Mouse (Mus musculus) C2C12 (cell line): ENCODE measurements around the gene Zfp282. TPM values are rescaled to one million over a fixed set of nuclear protein-coding genes. Genes with fewer than 3 reads are reported as not detected.
"Not testable (repeated sequence)": the region's sequence is repeated elsewhere in the genome, so short reads cannot be mapped to it uniquely, and the experiment has no call there.

ENCODE experiments used
- H3K27me3 ChIP-seq: one replicate; pipeline ENCODE4 v1.6.1; 2011; ENCODE audit not compliant: control insufficient read depth, insufficient read depth, insufficient read length
- H3K36me3 ChIP-seq: one replicate; pipeline ENCODE4 v1.6.1; 2011; ENCODE audit not compliant: control insufficient read depth, insufficient read depth
- H3K4me3 ChIP-seq: one replicate; pipeline ENCODE4 v1.5.1; 2011; ENCODE audit warnings: mild to moderate bottlenecking, control low read depth; ENCODE audit not compliant: poor library complexity, insufficient read depth, severe bottlenecking
- H3K79me2 ChIP-seq: one replicate; pipeline ENCODE4 v1.6.1; 2011; ENCODE audit not compliant: control insufficient read depth, insufficient read depth
- H3K79me3 ChIP-seq: one replicate; pipeline ENCODE4 v1.6.1; 2011; ENCODE audit warnings: low read depth, control low read depth
- H3ac ChIP-seq: one replicate; pipeline ENCODE3; 2011; ENCODE audit warnings: low read depth; ENCODE audit not compliant: control insufficient read depth, insufficient read length
- CEBPB ChIP-seq: IDR thresholded peaks from one replicate; pipeline ENCODE4 v1.6.1; 2011; ENCODE audit warnings: low read depth, mild to moderate bottlenecking, control low read depth, moderate library complexity
- CTCF ChIP-seq: IDR thresholded peaks from one replicate; pipeline ENCODE4 v1.5.1; 2011; ENCODE audit not compliant: control insufficient read depth, insufficient read depth, insufficient read length
- FOSL1 ChIP-seq: IDR thresholded peaks from one replicate; pipeline ENCODE4 v1.8.0; 2011; ENCODE audit warnings: mild to moderate bottlenecking, low read length; ENCODE audit not compliant: poor library complexity, insufficient read depth, severe bottlenecking
- MAX ChIP-seq: IDR thresholded peaks from one replicate; pipeline ENCODE4 v1.6.1; 2011; ENCODE audit warnings: mild to moderate bottlenecking, control low read depth
- MYOD1 ChIP-seq: IDR thresholded peaks from one replicate; pipeline ENCODE4 v1.6.1; 2011; ENCODE audit warnings: low read depth; ENCODE audit not compliant: control insufficient read depth, insufficient read length
- MYOG ChIP-seq: IDR thresholded peaks from one replicate; pipeline ENCODE4 v1.6.1; 2011; ENCODE audit not compliant: control insufficient read depth, insufficient read length; ENCODE audit errors: extremely low read depth
- USF1 ChIP-seq: IDR thresholded peaks from one replicate; pipeline ENCODE4 v1.6.1; 2011; ENCODE audit warnings: low read depth, mild to moderate bottlenecking, control low read depth, moderate library complexity
- polyA plus RNA-seq: library from polyadenylated mRNA; unstranded; fragments of >200 nt; fragmentation: generic; extraction: Trizol; gene quantifications from one replicate; pipeline ENCODE4 v1.2.1, GENCODE M21; 2012; ENCODE audit warnings: missing spikeins

Gene Zfp282
- polyA plus RNA-seq, 1 experiment = 7.8 TPM

DNA sequence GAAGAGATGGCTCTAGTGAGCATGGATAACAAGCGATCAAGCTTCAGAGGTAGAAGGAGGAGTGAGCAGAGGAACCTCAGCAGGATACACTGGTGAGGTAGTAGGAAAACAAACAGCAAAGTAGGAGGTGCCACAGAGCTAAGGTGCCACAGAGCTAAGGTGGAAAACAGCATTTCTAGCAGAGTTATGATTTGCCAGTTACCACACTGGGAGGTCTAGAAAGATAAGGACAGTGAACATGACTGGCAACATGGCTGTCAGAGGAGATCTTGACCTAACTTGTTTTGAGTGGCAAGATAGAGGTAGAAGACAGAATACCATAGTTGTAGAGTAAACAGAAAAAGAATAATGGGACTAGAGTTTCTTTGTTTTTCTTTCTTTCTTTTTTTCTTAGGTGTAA, 34.7 kb upstream of the Zfp282 start:
- peaks cover 8% of the 10 kb centered on the region for H3K36me3 ChIP-seq
- H3K79me2 ChIP-seq = peaks cover 13% of the 10 kb centered on the region
- H3K79me3 ChIP-seq = peaks cover 3% of the 10 kb centered on the region
- no peak overlapping the region for H3ac ChIP-seq
- H3K4me3 ChIP-seq = no peak overlapping the region
- TF ChIP-seq MYOG (no peak), FOSL1 (no peak), CEBPB (no peak), CTCF (no peak), MAX (no peak), MYOD1 (no peak), USF1 (no peak)
- no peaks in the 10 kb centered on the region for H3K27me3 ChIP-seq

DNA sequence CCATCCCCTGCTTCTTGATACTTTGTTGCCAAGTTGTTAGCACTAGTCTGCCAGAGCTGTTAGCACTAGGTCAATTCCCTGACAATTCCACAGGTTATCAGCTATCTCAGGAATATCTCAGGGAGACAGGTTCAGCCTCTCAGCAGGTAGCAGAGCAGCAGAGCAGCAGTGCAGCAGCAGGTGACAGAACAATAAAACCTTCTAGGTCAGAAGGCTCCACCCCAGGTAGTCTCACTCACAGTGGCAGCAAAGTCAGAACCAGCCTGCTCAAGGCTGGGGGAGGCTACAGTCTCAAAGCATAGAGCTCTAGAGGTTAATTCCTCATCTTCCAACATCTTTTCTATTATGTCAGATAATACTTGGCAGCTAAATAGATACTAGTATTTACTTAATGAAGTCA, 31.2 kb upstream of the Zfp282 start:
- no peaks in the 10 kb centered on the region for H3K27me3 ChIP-seq
- H3K36me3 ChIP-seq = peaks cover 4% of the 10 kb centered on the region
- TF ChIP-seq CEBPB (no peak), MYOG (no peak), CTCF (no peak), MYOD1 (no peak), USF1 (no peak), FOSL1 (no peak), MAX (no peak)
- no peak overlapping the region for H3ac ChIP-seq
- H3K79me3 ChIP-seq = no peaks in the 10 kb centered on the region
- H3K79me2 ChIP-seq = no peaks in the 10 kb centered on the region
- no peak overlapping the region for H3K4me3 ChIP-seq

DNA sequence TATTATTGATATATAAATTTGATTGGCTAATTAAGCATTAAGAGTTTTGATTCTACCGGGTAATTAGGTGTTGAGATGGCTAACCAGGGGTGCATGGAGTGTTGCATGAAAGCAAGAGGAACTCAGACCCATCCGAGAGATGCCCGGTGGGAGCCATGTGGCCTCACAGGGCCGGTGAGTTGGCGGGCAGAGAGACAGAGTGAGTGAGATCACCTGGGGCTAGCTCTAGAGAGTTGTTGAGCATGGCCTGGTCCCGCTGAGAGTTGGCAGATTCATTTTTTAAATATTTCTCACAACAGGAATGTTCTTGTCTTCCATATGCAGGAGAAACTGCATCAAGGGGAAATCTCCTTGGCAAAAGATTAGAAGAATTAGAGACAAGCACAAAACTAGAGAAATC, 19.8 kb upstream of the Zfp282 start:
- H3ac ChIP-seq = no peak overlapping the region
- H3K79me2 ChIP-seq = no peaks in the 10 kb centered on the region
- no peaks in the 10 kb centered on the region for H3K27me3 ChIP-seq
- H3K4me3 ChIP-seq = no peak overlapping the region
- TF ChIP-seq MAX (no peak), MYOD1 (no peak), CTCF (no peak), FOSL1 (no peak), USF1 (no peak)
- H3K36me3 ChIP-seq = no peaks in the 10 kb centered on the region
- no peaks in the 10 kb centered on the region for H3K79me3 ChIP-seq

DNA sequence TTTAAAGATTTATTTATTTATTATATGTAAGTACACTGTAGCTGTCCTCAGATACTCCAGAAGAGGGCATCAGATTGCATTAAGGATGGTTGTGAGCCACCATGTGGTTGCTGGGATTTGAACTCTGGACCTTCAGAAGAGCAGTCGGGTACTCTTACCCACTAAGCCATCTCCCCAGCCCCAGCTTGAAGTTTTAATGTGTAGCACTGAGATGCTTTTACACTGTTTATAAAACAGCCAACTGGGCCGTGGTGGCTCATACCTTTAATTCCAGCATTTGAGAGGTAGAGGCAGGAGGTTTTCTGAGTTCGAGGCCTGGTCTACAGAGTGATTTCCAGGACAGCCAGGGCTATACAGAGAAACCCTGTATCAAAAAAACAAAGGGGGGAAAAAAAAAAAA, 19.3 kb upstream of the Zfp282 start:
- not testable (repeated sequence) for H3K27me3 ChIP-seq, H3K4me3 ChIP-seq, H3K79me3 ChIP-seq, H3K79me2 ChIP-seq, H3K36me3 ChIP-seq, H3ac ChIP-seq

DNA sequence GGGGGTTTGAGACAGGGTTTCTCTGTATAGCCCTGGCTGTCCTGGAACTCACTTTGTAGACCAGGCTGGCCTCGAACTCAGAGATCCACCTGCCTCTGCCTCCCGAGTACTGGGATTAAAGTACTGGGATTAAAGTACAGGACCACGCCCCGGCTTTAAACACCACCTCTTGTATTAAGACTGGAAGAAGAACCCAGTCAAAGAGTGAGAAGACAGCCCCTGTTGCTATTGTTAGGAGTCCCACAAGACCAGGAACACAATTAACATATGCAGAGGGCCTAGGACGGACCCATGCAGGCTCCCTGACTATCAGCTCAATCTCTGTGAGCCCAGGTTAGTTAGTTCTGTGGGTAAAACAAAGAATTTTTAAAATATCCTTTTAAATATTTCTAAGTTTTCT, 4.7 kb upstream of the Zfp282 start:
- no peaks in the 10 kb centered on the region for H3K79me3 ChIP-seq
- no peaks in the 10 kb centered on the region for H3K27me3 ChIP-seq
- TF ChIP-seq CTCF = no peak
- TF ChIP-seq USF1 = no peak
- no peak for TF ChIP-seq MYOD1
- no peak for TF ChIP-seq MAX
- TF ChIP-seq CEBPB = no peak
- peaks cover 5% of the 10 kb centered on the region for H3K36me3 ChIP-seq
- H3ac ChIP-seq = no peak overlapping the region
- H3K4me3 ChIP-seq = no peak overlapping the region
- H3K79me2 ChIP-seq = no peaks in the 10 kb centered on the region

DNA sequence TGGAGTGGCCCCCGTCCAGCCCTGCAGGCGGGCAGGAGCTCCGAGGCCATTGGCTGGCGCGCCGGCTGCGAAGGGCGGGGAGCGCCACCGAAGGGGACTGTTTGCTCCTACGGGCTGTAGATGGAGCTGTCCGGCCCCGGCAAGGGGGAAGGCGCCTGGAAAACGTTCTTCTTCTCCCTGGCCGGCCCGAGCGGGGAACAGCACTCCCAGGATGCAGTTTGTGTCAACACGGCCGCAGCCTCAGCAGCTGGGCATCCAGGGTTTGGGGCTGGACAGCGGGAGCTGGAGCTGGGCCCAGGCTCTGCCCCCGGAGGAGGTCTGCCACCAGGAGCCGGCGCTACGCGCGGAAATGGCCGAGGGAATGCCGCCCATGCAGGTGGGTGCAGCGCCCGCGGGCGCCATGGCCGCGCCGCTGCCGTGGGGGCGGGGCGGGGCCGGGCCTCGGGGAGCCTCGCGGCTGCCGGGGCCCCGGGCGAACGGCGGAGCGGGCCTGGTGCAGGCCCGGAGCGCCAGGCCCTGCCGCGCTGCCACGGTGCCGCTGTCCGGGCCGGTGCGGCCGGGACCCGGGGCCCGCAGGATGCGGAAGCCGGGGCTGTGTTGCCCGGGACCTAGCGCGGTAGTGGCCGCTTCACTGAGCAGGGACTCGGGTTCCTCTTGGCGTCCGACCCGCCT, 593 bp downstream of the Zfp282 start:
- H3K4me3 ChIP-seq = peak overlapping the region; percentile 76
- peak overlapping the region; percentile 97 for H3ac ChIP-seq
- H3K79me2 ChIP-seq = peaks cover 44% of the 10 kb centered on the region
- peaks cover 18% of the 10 kb centered on the region for H3K79me3 ChIP-seq
- no peaks in the 10 kb centered on the region for H3K27me3 ChIP-seq
- TF ChIP-seq CEBPB (no peak), CTCF (peak; percentile 56)
- peaks cover 31% of the 10 kb centered on the region for H3K36me3 ChIP-seq

DNA sequence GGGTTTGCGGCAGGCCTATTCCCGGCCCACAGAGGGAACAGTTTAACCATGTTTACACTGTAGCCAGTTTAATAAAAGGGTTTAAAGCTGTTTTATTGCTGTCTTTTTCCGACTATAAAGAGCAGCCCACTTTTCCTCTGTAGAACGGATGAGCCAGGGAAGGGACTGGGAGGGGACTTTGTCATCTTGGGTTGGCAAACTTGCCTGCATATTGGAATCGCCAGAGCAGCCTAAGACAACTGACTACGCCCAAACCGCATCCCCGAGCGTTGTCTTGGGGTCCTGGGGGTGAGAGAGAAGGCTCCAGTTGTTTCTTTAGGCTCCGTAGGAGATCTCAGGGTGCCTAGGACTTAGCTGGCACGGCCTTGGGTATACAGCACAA, 1.1 kb downstream of the Zfp282 start:
- Histone ChIP-seq H3K36me3 (peaks cover 36% of the 10 kb centered on the region), H3K79me3 (peaks cover 18% of the 10 kb centered on the region), H3K4me3 (peak overlapping the region; percentile 76), H3ac (peak overlapping the region; percentile 97), H3K27me3 (no peaks in the 10 kb centered on the region), H3K79me2 (peaks cover 50% of the 10 kb centered on the region)
- TF ChIP-seq USF1 (no peak), MYOG (no peak), CTCF (no peak), CEBPB (no peak), MYOD1 (no peak), MAX (no peak), FOSL1 (no peak)
